Mouse (Mus musculus) cerebellum, adult 2 months (tissue): ENCODE results near the gene Skor1.

Experiments used
- CTCF ChIP-seq: fragments of 200-500 bp; IDR thresholded peaks from 2 replicates; pipeline ENCODE4 v1.5.1; 2011; ENCODE audit warnings: low read depth, mild to moderate bottlenecking, control low read depth, low read length, moderate library complexity, borderline replicate concordance; ENCODE audit not compliant: insufficient read depth
- POLR2A ChIP-seq: fragments of 200-500 bp; IDR thresholded peaks from 2 replicates; pipeline ENCODE4 v1.6.1; 2011; ENCODE audit warnings: low read length, control low read depth, borderline replicate concordance; ENCODE audit not compliant: insufficient read depth

- TF ChIP-seq POLR2A (no peak), CTCF (no peak)
Observed at GRCm38 (mm10) chr9:63143641-63144501, 4.9 kb downstream of the Skor1 start.
